Mouse (Mus musculus) lung, embryonic 16.5 days (tissue): ENCODE measurements at regions not wholly inside any gene's neighbourhood (a gene's known extent, or its start where the extent isn't known, plus 50 kb on each side); places are given as distances from the start of the nearest gene placed in this dataset.

Experiments
- ATAC-seq: fragments of 200-750 bp; cut with Nextera tagmentation; 2 replicates; pipeline ENCODE4 v1.8.0; 2017; ENCODE audit warnings: low read depth, mild to moderate bottlenecking, moderate library complexity
- H3K27ac ChIP-seq: fragments of 300-500 bp; sonication (generic); 2 replicates; pipeline ENCODE4 v1.5.1; 2014; ENCODE audit warnings: mild to moderate bottlenecking, control low read depth, low read length
- H3K27me3 ChIP-seq: fragments of 300-500 bp; sonication (generic); 2 replicates; pipeline ENCODE4 v1.6.1; 2014; ENCODE audit warnings: low read depth, low read length, mixed read lengths; ENCODE audit not compliant: control insufficient read depth, insufficient read depth
- H3K36me3 ChIP-seq: fragments of 300-500 bp; sonication (generic); 2 replicates; pipeline ENCODE4 v1.6.1; 2014; ENCODE audit warnings: low read length; ENCODE audit not compliant: control insufficient read depth, insufficient read depth
- H3K4me1 ChIP-seq: fragments of 300-500 bp; sonication (generic); replicated peaks from 2 replicates; pipeline ENCODE4 v1.6.1; 2014; ENCODE audit warnings: low read length, mixed read lengths; ENCODE audit not compliant: control insufficient read depth, insufficient read depth
- H3K4me2 ChIP-seq: fragments of 300-500 bp; sonication (generic); 2 replicates; pipeline ENCODE4 v1.6.1; 2014; ENCODE audit warnings: low read depth, low read length, control low read depth
- H3K4me3 ChIP-seq: fragments of 300-500 bp; sonication (generic); 2 replicates; pipeline ENCODE4 v1.5.1; 2014; ENCODE audit warnings: mild to moderate bottlenecking, low read length, control low read depth
- H3K9ac ChIP-seq: fragments of 300-500 bp; sonication (generic); 2 replicates; pipeline ENCODE4 v1.6.1; 2014; ENCODE audit warnings: low read length, control low read depth
- H3K9me3 ChIP-seq: fragments of 300-500 bp; sonication (generic); 2 replicates; pipeline ENCODE4 v1.6.1; 2016; ENCODE audit warnings: low read length; ENCODE audit not compliant: control insufficient read depth
- WGBS: fragments of 180-500 bp; shearing (Covaris S2); extraction: QIAGEN DNeasy Blood & Tissue Kit; methylation state at CpG from one replicate; pipeline ENCODE4 v1.1.7; 2014; 5-methylcytosine and 5-hydroxymethylcytosine counted together

GRCm38 (mm10) chr9:74592757-74593156 lies 269.0 kb upstream of the Onecut1 start:
- no peak overlapping the region for H3K4me3 ChIP-seq
- H3K27ac ChIP-seq: no peak overlapping the region
- no peaks in the 10 kb centered on the region for H3K9me3 ChIP-seq
- H3K9ac ChIP-seq: no peak overlapping the region
- no peak for ATAC-seq
- H3K4me2 ChIP-seq: no peak overlapping the region
- H3K27me3 ChIP-seq: no peaks in the 10 kb centered on the region
- no peaks in the 10 kb centered on the region for H3K36me3 ChIP-seq
- 74% methylated on average over 4 of the region's 4 CpGs for WGBS
- H3K4me1 ChIP-seq: no peaks in the 10 kb centered on the region

- no peak overlapping the region for H3K9ac ChIP-seq
- no peaks in the 10 kb centered on the region for H3K9me3 ChIP-seq
- H3K27me3 ChIP-seq: no peaks in the 10 kb centered on the region
- H3K4me3 ChIP-seq: no peak overlapping the region
- H3K4me2 ChIP-seq: no peak overlapping the region
- no peaks in the 10 kb centered on the region for H3K4me1 ChIP-seq
- ATAC-seq: no peak
- H3K27ac ChIP-seq: no peak overlapping the region
- H3K36me3 ChIP-seq: no peaks in the 10 kb centered on the region
- 84% methylated on average over 4 of the region's 4 CpGs for WGBS
These were observed 267.8 kb upstream of the Onecut1 start for GRCm38 (mm10) chr9:74593970-74594369.

- Histone ChIP-seq H3K9me3 (no peaks in the 10 kb centered on the region), H3K27me3 (no peaks in the 10 kb centered on the region), H3K4me1 (no peaks in the 10 kb centered on the region), H3K9ac (no peak overlapping the region), H3K27ac (no peak overlapping the region), H3K4me2 (no peak overlapping the region), H3K4me3 (no peak overlapping the region), H3K36me3 (no peaks in the 10 kb centered on the region)
- ATAC-seq: no peak
- 91% methylated on average over 1 of the region's 1 CpGs for WGBS
These were observed 257.3 kb upstream of the Onecut1 start for GRCm38 (mm10) chr9:74604415-74604814.

GRCm38 (mm10) chr9:74621957-74622356 lies 239.8 kb upstream of the Onecut1 start:
- H3K4me1 ChIP-seq: no peaks in the 10 kb centered on the region
- ATAC-seq: no peak
- no peak overlapping the region for H3K9ac ChIP-seq
- no peak overlapping the region for H3K4me3 ChIP-seq
- no peaks in the 10 kb centered on the region for H3K36me3 ChIP-seq
- no peak overlapping the region for H3K4me2 ChIP-seq
- H3K27me3 ChIP-seq: no peaks in the 10 kb centered on the region
- no peaks in the 10 kb centered on the region for H3K9me3 ChIP-seq
- no peak overlapping the region for H3K27ac ChIP-seq

- no peak overlapping the region for H3K4me2 ChIP-seq
- H3K9me3 ChIP-seq: no peaks in the 10 kb centered on the region
- ATAC-seq: no peak
- no peaks in the 10 kb centered on the region for H3K36me3 ChIP-seq
- WGBS: 60% methylated on average over 2 of the region's 2 CpGs
- no peak overlapping the region for H3K4me3 ChIP-seq
- H3K27ac ChIP-seq: no peak overlapping the region
- H3K27me3 ChIP-seq: no peaks in the 10 kb centered on the region
- no peak overlapping the region for H3K9ac ChIP-seq
- no peaks in the 10 kb centered on the region for H3K4me1 ChIP-seq
These were observed 216.3 kb upstream of the Onecut1 start for GRCm38 (mm10) chr9:74645394-74645793.

- ATAC-seq: no peak
- H3K4me3 ChIP-seq: no peak overlapping the region
- 37% methylated on average over 5 of the region's 5 CpGs for WGBS
- no peaks in the 10 kb centered on the region for H3K4me1 ChIP-seq
- H3K27ac ChIP-seq: no peak overlapping the region
- no peaks in the 10 kb centered on the region for H3K9me3 ChIP-seq
- H3K9ac ChIP-seq: no peak overlapping the region
- H3K36me3 ChIP-seq: no peaks in the 10 kb centered on the region
- no peaks in the 10 kb centered on the region for H3K27me3 ChIP-seq
- no peak overlapping the region for H3K4me2 ChIP-seq
These were observed 211.7 kb upstream of the Onecut1 start for GRCm38 (mm10) chr9:74650036-74650435.

- H3K4me3 ChIP-seq: no peak overlapping the region
- 42% methylated on average over 1 of the region's 1 CpGs for WGBS
- no peaks in the 10 kb centered on the region for H3K4me1 ChIP-seq
- H3K9me3 ChIP-seq: no peaks in the 10 kb centered on the region
- no peak overlapping the region for H3K9ac ChIP-seq
- no peaks in the 10 kb centered on the region for H3K36me3 ChIP-seq
- H3K27me3 ChIP-seq: no peaks in the 10 kb centered on the region
- no peak overlapping the region for H3K4me2 ChIP-seq
- no peak for ATAC-seq
- H3K27ac ChIP-seq: no peak overlapping the region
These were observed 205.8 kb upstream of the Onecut1 start for GRCm38 (mm10) chr9:74655956-74656355.

- ATAC-seq: no peak
- Histone ChIP-seq H3K4me3 (no peak overlapping the region), H3K9ac (no peak overlapping the region), H3K4me2 (no peak overlapping the region), H3K4me1 (no peaks in the 10 kb centered on the region), H3K36me3 (no peaks in the 10 kb centered on the region), H3K27me3 (no peaks in the 10 kb centered on the region), H3K27ac (no peak overlapping the region), H3K9me3 (no peaks in the 10 kb centered on the region)
- 74% methylated on average over 10 of the region's 10 CpGs for WGBS
These were observed 205.3 kb upstream of the Onecut1 start for GRCm38 (mm10) chr9:74656392-74656791.

- H3K4me2 ChIP-seq: no peak overlapping the region
- no peaks in the 10 kb centered on the region for H3K9me3 ChIP-seq
- no peaks in the 10 kb centered on the region for H3K27me3 ChIP-seq
- ATAC-seq: no peak
- H3K9ac ChIP-seq: no peak overlapping the region
- no peak overlapping the region for H3K27ac ChIP-seq
- 78% methylated on average over 4 of the region's 4 CpGs for WGBS
- H3K36me3 ChIP-seq: no peaks in the 10 kb centered on the region
- H3K4me1 ChIP-seq: no peaks in the 10 kb centered on the region
- no peak overlapping the region for H3K4me3 ChIP-seq
These were observed 190.3 kb upstream of the Onecut1 start for GRCm38 (mm10) chr9:74671356-74671952.

GRCm38 (mm10) chr9:74672261-74672660 lies 189.5 kb upstream of the Onecut1 start:
- Histone ChIP-seq H3K36me3 (no peaks in the 10 kb centered on the region), H3K4me1 (no peaks in the 10 kb centered on the region), H3K9ac (no peak overlapping the region), H3K4me2 (no peak overlapping the region), H3K27me3 (no peaks in the 10 kb centered on the region), H3K9me3 (no peaks in the 10 kb centered on the region), H3K27ac (no peak overlapping the region), H3K4me3 (no peak overlapping the region)
- 79% methylated on average over 7 of the region's 7 CpGs for WGBS
- no peak for ATAC-seq
